Mouse (Mus musculus) testis, postnatal 10 days (tissue): ENCODE results near the gene Tpk1.

Source experiments
- DNase-seq: peaks from one replicate; pipeline ENCODE4 v3.0.0; 2021; ENCODE audit warnings: low spot score

Gene Tpk1

DNA sequence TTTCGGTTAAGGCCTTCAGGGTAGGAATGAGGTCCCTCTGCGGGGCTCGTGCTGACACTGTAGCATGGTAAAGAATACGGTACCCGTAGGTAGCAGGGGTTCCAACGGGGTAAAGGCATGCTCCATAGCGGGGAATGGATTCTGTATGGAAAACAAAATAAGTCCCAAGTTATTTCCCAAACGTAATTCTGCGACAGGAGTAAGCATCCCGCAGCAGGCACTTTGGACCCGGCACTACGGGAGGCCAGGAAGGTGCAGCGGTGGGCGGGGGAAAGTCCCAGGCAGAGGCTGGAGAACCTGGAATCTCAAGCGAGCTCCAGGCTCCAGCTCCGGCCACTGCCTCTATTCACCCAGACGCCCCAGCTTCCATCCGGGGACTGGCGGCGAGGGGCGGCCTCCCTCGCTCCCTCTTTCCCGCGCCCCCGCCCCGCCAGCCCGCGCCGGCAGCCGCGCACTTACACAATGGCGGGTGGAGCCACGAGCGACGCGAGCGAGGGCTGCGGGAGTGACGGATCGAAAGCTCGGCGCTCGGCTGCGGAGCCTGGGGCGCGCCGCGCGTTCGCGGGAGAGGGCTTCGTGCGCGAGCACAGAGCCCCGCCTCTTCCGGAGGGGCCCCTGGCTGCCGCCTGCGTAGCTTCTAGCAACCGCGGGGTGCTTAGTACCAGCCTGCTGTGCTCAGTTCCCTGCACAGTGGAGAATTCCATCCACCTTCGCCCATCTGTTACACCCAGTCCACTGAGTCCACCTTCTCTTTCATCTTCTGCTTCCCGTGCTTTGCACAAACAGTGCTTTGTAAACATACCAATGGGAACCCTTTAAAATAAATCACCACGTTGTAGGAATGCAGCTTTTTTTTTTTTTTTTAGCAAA, at the start of gene Tpk1:
Gene Tpk1, minus strand, starts transcription at position 602 of the 870 bp plus-strand sequence.
- peak; percentile 96 for DNase-seq

DNA sequence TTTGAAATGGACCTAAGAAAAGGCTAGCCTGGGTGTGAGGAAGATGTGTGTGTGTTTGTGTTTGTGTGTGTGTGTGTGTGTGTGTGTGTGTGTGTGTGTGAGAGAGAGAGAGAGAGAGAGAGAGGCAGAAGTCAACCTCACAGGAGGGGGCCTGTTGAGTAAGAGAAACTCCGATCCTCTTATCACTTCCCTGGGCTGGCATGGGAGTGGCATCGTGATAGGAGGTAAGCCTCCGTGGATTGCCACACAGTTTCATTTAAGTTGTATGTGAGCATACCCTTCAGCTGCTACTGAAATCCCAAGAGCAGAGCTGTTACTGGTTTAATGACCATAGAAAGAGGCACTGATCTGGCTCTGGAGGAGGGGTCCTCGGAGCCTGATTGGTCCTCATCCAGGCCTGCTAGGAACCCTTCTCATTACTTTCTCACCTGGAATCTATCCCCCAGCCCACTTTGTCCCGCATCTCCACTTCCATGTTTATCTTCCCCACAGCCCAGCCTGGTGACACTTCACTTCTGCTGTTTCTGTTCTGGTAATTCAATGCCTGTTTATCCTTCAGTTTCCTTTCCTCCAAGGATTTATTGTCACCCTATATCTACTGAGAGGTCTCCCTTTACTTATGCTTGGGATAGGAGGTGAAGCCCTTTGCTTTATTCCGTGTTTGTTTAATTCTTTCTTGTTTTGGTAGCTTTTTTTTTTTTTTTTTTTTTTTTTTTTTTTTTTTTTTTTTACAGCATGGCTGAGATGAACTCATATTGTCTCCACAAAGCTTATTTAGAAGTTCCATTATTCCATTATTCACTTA, 36.9 kb upstream of the Tpk1 start:
- DNase-seq, result no peak

GRCm38 (mm10) chr6:43691863-43692262, 25.8 kb upstream of the Tpk1 start:
- no peak for DNase-seq

- no peak for DNase-seq
Observed at GRCm38 (mm10) chr6:43685985-43686384, 19.9 kb upstream of the Tpk1 start.

DNA sequence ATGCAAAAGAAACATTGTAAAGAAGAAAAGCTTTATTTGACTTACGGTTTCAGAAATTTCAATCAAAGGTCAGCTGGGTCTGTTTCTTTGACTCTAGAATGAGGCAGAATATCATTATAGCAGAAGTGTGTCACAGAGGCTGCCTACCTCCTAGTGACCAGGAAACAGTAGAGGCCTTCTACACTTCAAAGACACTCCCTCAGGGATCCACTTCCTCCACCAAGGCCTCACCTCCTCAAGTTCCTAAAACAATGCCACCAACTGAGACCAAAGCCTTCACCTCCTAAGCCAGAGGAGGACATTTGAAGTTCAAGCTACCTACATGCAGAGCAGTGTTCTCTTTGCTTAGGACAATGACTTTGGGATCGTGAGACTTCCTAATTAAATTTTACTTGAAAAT, 16.5 kb upstream of the Tpk1 start:
- no peak for DNase-seq

DNA sequence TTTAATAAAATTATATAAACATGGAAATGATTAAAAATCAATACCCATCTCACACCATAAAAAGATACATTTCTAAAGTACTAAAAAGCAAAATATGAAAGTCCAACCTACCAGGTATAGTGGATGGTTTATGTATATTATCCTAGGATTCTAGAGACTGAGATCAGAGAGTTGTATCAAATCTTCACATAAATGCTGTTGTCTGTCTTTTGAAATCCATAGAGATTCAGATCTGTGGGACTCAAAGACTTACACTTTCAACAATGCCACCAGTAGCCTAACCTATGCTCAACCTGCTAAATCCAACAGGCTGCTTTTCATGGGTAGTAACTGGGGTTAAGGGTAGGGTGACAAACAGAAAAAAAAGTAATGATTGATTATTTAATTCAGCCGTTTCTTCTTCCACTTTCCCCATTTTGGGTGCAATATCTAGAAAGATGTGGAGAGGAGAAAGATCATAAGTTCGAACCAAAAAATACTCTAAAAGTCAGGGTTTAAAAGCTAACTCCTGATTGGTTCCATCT, 12.7 kb upstream of the Tpk1 start:
- DNase-seq, result no peak

DNA sequence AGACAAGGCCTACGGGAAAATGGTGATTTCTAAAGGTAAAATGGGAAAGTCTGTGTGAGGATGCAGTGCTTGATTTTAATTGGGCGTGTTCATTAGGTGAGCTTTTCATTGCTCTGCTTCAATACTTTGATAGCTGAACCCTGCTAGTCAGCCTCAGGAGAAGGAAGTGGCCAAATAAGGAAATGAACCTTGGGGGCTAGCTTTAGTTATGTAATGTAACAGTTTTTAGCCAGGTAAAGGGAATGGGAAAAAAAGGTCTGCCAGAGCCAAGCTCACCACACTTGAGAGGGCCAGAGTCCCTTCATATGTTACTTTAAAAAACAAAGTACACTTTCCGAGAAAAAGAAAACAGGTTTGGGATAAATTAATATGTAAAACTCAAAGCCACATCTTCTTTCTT, 11.5 kb upstream of the Tpk1 start:
- no peak for DNase-seq

DNA sequence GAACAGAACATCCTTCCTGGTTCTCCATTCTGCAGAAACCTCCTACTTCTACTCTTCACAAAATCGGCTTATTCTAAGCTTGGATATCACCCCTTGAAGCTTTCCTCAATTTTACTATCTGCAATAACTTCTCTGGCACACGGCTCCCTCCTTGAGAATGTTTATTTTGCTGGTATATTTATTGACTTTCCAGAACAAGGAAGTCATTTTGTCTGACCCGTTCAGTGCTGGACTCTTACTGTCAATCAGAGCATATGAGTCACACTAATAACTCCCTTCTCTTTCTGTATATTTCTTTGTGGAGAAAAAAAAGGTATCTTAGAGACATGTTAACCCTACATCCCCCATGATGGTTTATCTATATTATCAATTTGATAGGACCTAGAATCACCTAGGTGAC, 10.1 kb upstream of the Tpk1 start:
- no peak for DNase-seq

DNA sequence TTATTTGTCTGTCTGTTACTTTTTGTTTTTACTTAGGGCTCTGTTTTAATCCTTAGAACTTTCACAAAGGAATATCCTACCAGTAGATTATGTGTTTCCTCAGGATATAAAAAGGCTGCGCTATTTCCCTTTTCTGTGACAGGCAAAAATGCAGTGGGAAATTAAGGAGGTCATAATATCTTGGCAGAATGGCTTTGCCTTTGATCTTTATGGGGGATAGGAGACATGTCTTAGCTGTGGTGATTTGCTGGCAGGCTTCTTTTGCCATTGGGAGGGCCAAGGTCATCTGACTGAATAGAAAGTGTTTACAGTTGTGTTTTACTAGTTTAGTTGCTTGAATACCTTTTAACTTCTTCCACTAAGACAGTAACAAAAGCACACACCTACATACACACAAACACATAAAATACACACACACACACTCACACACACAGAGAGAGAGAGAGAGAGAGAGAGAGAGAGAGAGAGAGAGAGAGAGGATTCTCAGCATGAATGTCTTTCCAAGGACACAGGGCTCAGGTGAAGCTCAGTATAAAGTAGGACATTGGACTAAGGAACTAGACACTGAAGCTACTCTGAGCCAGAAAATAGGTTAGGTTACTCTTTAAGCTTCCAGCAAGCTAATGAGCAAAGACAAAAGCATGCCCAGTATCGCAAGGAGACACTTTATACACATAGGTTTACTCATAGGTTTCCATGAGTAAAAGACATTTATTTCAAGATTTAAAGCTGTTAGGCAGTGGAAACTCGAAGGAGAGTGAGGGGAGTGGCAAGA, 9.1 kb upstream of the Tpk1 start:
- DNase-seq, result no peak

- DNase-seq, result no peak
Observed at GRCm38 (mm10) chr6:43670939-43671338, 4.9 kb upstream of the Tpk1 start.

DNA sequence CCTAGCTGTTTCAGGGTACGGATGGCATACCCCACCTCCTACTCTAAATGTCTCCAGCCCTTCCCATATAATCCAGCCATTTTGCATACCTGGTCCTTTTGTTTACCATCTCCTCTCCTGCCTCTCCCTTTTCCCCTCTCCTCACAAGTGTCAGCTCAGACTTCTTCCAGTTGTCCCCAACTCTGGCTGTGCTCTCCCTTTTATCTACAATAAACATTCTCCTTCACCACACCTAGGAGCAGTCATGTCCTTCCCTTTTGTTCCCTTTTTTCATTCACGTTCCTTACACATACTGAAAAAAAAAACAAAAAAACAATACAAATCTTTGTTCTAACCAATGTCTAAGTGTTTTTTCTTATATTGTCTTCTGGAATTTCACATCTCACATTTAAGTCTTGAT, 1.6 kb upstream of the Tpk1 start:
- DNase-seq, result no peak

DNA sequence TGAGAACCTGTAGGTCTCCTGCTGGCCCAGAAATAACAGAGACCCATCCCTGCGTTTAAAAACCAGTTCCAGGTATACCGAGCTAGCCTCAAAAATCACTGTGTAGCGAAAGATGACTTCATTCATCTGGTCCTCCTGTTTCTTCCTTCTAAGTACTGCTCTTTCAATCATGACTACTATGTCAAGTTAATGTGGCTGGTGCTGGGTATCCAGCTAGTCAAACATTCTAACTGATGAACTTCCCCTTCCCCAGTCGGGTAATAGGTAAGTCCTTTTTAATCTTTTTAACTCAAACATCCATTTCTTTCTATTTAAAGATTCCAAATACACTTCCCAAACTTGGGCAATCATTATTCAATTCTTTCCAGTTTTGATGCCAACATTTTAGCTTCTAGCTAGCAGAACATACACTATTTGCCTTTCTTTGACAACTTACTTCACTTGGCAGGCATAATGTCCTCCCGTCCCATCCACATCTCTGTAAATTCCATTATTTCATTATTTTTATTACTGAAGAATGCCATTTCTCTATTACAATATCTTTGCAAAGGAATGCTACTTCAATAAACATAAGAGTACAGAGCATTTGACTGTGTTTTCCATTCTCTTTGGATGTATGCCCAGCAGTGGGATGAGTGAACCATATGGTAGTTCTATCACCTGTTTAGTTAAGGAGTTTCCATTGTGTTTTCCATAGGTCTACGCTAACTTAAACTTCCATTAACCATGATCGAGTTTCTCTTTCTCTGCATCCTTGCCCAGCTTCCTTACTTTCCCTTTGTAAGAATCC, 728 bp upstream of the Tpk1 start:
- no peak for DNase-seq

DNA sequence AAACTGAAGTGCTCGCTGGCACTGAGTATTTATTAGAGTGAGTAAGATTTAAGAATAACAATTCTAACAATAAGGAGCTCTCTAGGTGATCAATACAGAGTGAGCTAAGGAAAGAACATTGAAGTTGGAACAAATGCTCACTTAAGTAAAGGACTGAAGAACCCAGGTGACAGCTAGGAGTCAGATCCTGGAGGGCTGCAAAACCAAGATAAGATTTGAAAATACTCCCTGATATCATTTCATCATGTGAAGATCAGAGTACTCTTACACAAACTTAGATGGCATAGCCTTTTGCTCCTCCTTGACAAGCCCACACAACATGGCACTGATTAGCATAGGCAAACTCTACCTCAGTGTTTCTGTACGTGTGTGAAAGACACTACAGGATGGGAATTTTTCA, 4.3 kb downstream of the Tpk1 start:
- DNase-seq, result no peak

DNA sequence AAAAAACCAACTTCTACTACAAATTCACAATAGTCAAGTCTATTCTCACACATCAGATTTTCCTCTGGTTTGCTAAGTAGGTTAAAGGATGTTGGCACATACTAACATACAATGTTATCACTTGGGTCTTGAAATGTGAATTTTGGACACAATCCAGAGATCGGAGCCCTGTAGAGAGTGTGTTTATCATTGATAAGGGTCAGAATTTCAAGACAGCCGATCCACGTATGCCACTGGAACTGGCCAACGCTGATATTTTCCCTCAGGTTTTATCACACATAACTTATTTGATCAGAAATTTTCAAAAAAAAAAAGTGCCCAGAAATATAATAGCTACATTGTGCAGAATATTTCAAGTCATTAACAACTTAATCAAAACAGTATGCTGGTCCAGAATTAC, 7.8 kb downstream of the Tpk1 start:
- no peak for DNase-seq

DNA sequence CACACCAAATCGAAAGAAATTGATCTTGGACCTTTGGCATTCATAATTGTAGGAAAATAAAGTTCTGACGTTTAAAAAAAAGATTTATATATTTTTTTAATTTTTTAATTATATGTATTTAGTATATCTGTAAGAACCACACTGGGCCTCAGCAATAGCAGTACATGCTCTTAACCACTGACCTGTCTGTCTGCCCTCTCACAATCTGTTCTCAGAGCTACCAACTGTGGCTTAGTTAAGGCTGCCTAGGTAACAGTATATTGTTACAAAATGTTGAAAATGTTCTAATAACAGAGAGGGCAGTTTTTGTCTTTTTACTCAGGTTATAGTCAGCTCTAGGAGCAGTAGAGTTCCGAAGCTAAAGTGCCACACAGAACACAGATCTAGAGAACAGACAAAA, 8.2 kb downstream of the Tpk1 start:
- no peak for DNase-seq

GRCm38 (mm10) chr6:43654876-43655456, 11.1 kb downstream of the Tpk1 start:
- DNase-seq, result no peak

DNA sequence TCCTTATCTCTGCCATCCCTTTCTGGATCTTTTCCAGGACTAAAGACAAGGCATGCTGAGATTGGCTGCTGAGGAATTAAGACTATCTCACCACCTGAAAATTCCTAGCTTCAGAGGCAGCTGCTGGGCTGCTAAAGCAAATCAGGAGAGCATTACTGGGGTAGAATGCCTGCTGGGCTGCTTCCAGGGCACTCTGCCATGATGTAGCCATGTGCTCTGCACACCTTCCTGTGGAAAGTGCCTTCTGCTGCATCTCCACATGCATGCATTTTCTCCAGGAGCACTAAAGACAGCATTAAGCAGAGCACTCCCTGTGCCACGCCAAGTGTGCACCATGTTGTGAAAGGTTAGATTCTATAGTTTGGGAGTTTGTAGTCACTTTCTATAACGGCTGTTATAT, 16.6 kb downstream of the Tpk1 start:
- DNase-seq, result no peak

DNA sequence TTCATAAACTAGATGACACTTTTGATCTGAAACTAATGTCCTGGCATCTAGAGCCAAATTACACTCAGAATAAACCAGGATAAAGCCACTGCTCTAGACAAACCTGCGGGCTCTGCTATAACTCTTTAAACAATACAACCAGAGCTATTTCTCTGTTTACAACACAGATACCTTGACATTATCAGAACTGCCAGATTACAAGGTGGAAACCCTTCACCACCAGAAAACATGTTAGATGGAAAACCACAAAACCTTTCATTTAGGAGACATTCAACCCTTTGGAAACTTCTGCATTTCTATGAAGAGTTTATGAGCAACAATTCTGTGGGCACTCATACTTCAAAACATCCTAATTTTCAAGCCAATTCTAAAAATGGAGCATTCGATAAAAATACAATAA, 20.4 kb downstream of the Tpk1 start:
- no peak for DNase-seq

- no peak for DNase-seq
Observed at GRCm38 (mm10) chr6:43645105-43645504, 21.0 kb downstream of the Tpk1 start.

- no peak for DNase-seq
Observed at GRCm38 (mm10) chr6:43643718-43644117, 22.4 kb downstream of the Tpk1 start.

GRCm38 (mm10) chr6:43642375-43642774, 23.7 kb downstream of the Tpk1 start:
- DNase-seq, result no peak
